Mouse (Mus musculus): ENCODE measurements at regions not wholly inside any gene's neighbourhood (a gene's known extent, or its start where the extent isn't known, plus 50 kb on each side); places are given as distances from the start of the nearest gene placed in this dataset.

DNA sequence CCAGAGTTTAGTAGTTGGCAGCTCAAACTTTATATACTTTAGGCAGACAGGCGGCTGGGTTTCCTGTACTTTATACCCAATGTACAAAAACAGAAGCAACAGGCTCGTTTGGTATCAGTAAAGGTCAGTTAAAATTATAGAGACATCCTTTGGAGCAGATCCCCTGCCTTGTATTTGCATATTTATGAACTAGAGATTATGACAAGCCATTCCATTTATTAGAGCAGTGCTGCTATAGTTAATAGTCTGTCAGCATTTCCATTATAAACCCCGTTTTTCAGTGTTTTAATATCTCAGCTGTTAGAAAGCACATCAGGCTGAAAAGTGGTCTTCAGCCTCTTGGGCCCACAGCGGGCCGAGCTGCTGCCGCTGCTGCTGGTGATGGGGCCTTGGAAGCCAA is 96.7 kb downstream of the Lmo4 start:
- TF ChIP-seq POLR2AphosphoS2 (IDR thresholded peaks at IDR 0.05; ENCODE audit: low read length) (no peak), KAT2A (conservative IDR thresholded peaks at IDR 0.05; ENCODE audit: low read depth, low read length) (no peak), CTCF (IDR thresholded peaks at IDR 0.05 in 2 of 3, conservative IDR thresholded peaks at IDR 0.05 in 1 of 3; ENCODE audit: control insufficient read depth in 1 of 3, insufficient read depth in 1 of 3, low read depth in 2 of 3, low read length in 3 of 3, poor library complexity in 1 of 3, severe bottlenecking in 1 of 3) (no peak), MEF2A (IDR thresholded peaks at IDR 0.05; ENCODE audit: extremely low read depth, insufficient replicate concordance, low read depth, low read length, poor library complexity, severe bottlenecking) (no peak), HCFC1 (IDR thresholded peaks at IDR 0.05; ENCODE audit: low read depth, low read length) (no peak), GABPA (IDR thresholded peaks at IDR 0.05; ENCODE audit: low read depth, low read length) (no peak), CHD1 (IDR thresholded peaks at IDR 0.05; ENCODE audit: low read depth, low read length) (no peak), GATA1 (IDR thresholded peaks at IDR 0.05; ENCODE audit: low read depth, low read length) (no peak)
- Histone ChIP-seq H3K9me3 (replicated peaks; ENCODE audit: insufficient read depth, low read length) (no peaks in the 10 kb centered on the region), H3K4me3 (ENCODE audit: control insufficient read depth in 1 of 2, insufficient read depth in 1 of 2, low read depth in 2 of 2, low read length in 2 of 2) (no peak overlapping the region), H3K36me3 (ENCODE audit: control insufficient read depth in 1 of 2, insufficient read depth in 2 of 2, low read length in 2 of 2) (no peaks in the 10 kb centered on the region), H3K9ac (ENCODE audit: control insufficient read depth, low read depth, low read length, poor library complexity, severe bottlenecking) (no peak overlapping the region), H3K79me2 (ENCODE audit: control insufficient read depth, insufficient read depth, low read length, poor library complexity) (no peaks in the 10 kb centered on the region), H3K4me1 (ENCODE audit: control insufficient read depth in 1 of 2, insufficient read depth in 2 of 2, low read length in 2 of 2) (no peaks in the 10 kb centered on the region), H3K27ac (ENCODE audit: control insufficient read depth, low read depth, low read length) (no peak overlapping the region), H3K27me3 (ENCODE audit: control insufficient read depth in 1 of 2, insufficient read depth in 2 of 2, low read length in 2 of 2) (no peaks in the 10 kb centered on the region; a peak in 1 of 4 replicates)
- no peak for DNase-seq (ENCODE audit: low read depth, low spot score)

DNA sequence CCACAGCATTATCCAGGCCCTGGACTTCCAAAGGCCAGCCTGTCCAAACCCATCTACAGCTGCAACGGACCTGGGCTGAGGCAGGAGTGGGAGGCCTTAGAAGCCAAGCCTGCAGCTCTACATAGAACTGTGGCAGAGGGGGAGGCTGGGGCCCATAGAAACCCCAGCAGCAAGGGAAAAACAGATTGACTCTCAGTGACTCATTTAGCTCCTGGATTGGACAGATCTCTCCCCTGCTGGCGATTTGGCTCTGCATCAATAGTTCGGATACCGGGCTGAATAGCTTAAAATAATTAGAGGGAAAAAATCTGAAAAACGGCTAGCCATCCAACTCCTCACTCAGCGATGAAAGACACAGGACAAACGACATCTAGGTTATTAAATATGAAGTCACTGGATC is 97.4 kb downstream of the Lmo4 start:
- no peaks in the 10 kb centered on the region; a peak in 1 of 4 replicates for H3K27me3 ChIP-seq (ENCODE audit: control insufficient read depth in 1 of 2, insufficient read depth in 2 of 2, low read length in 2 of 2)
- no peak overlapping the region for H3K9ac ChIP-seq (ENCODE audit: control insufficient read depth, low read depth, low read length, poor library complexity, severe bottlenecking)
- no peak for DNase-seq (ENCODE audit: low read depth, low spot score)
- no peaks in the 10 kb centered on the region for H3K4me1 ChIP-seq (ENCODE audit: control insufficient read depth in 1 of 2, insufficient read depth in 2 of 2, low read length in 2 of 2)
- TF ChIP-seq RAD21 (IDR thresholded peaks at IDR 0.05; ENCODE audit: low read depth, low read length), result no peak
- TF ChIP-seq CTCF (IDR thresholded peaks at IDR 0.05 in 2 of 3, conservative IDR thresholded peaks at IDR 0.05 in 1 of 3; ENCODE audit: control insufficient read depth in 1 of 3, insufficient read depth in 1 of 3, low read depth in 2 of 3, low read length in 3 of 3, poor library complexity in 1 of 3, severe bottlenecking in 1 of 3), result no peak
- TF ChIP-seq MEF2A (IDR thresholded peaks at IDR 0.05; ENCODE audit: extremely low read depth, insufficient replicate concordance, low read depth, low read length, poor library complexity, severe bottlenecking), result no peak
- TF ChIP-seq MXI1 (IDR thresholded peaks at IDR 0.05; ENCODE audit: low read depth, low read length), result no peak
- TF ChIP-seq ZKSCAN1 (IDR thresholded peaks at IDR 0.05; ENCODE audit: low read depth, low read length), result no peak
- no peak for TF ChIP-seq GATA1 (IDR thresholded peaks at IDR 0.05; ENCODE audit: low read depth, low read length)
- no peak for TF ChIP-seq RCOR1 (IDR thresholded peaks at IDR 0.05; ENCODE audit: low read depth, low read length)
- H3K4me3 ChIP-seq (ENCODE audit: control insufficient read depth in 1 of 2, insufficient read depth in 1 of 2, low read depth in 2 of 2, low read length in 2 of 2), result no peak overlapping the region
- no peaks in the 10 kb centered on the region for H3K79me2 ChIP-seq (ENCODE audit: control insufficient read depth, insufficient read depth, low read length, poor library complexity)
- H3K9me3 ChIP-seq (replicated peaks; ENCODE audit: insufficient read depth, low read length), result no peaks in the 10 kb centered on the region
- H3K27ac ChIP-seq (ENCODE audit: control insufficient read depth, low read depth, low read length), result no peak overlapping the region
- H3K36me3 ChIP-seq (ENCODE audit: control insufficient read depth in 1 of 2, insufficient read depth in 2 of 2, low read length in 2 of 2), result no peaks in the 10 kb centered on the region

DNA sequence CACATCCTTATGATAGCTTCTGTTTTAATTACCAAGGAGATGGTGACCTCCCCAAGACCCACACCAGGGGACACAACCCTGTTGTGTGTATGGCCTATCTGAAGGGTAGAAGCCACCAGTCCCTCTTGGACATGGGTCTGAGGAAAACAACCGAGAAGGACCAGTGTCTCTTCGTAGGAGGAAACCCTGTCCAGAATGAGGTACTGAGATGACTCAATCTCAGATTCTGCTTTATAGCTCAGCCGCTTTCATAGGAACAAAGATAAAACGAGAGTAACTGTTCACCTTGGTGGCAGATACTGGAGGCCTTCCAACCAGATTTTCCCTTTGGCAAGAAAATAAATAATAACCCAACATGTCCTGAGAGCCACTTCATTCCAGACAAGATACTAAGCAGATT is 100.7 kb downstream of the Lmo4 start:
- no peaks in the 10 kb centered on the region for H3K36me3 ChIP-seq (ENCODE audit: control insufficient read depth in 1 of 2, insufficient read depth in 2 of 2, low read length in 2 of 2)
- H3K9me3 ChIP-seq (replicated peaks; ENCODE audit: insufficient read depth, low read length), result no peaks in the 10 kb centered on the region
- no peak overlapping the region for H3K4me3 ChIP-seq (ENCODE audit: control insufficient read depth in 1 of 2, insufficient read depth in 1 of 2, low read depth in 2 of 2, low read length in 2 of 2)
- no peaks in the 10 kb centered on the region; a peak in 1 of 4 replicates for H3K27me3 ChIP-seq (ENCODE audit: control insufficient read depth in 1 of 2, insufficient read depth in 2 of 2, low read length in 2 of 2)
- H3K4me1 ChIP-seq (ENCODE audit: control insufficient read depth in 1 of 2, insufficient read depth in 2 of 2, low read length in 2 of 2), result no peaks in the 10 kb centered on the region
- no peak overlapping the region for H3K27ac ChIP-seq (ENCODE audit: control insufficient read depth, low read depth, low read length)
- no peak for DNase-seq (ENCODE audit: low read depth, low spot score)
- H3K79me2 ChIP-seq (ENCODE audit: control insufficient read depth, insufficient read depth, low read length, poor library complexity), result no peaks in the 10 kb centered on the region
- no peak overlapping the region for H3K9ac ChIP-seq (ENCODE audit: control insufficient read depth, low read depth, low read length, poor library complexity, severe bottlenecking)
- TF ChIP-seq ZC3H11A (IDR thresholded peaks at IDR 0.05; ENCODE audit: low read depth, low read length) (no peak), ELF1 (IDR thresholded peaks at IDR 0.05; ENCODE audit: low read depth, low read length) (no peak), MYC (IDR thresholded peaks at IDR 0.05; ENCODE audit: low read depth, low read length) (no peak), MEF2A (IDR thresholded peaks at IDR 0.05; ENCODE audit: extremely low read depth, insufficient replicate concordance, low read depth, low read length, poor library complexity, severe bottlenecking) (no peak), MXI1 (IDR thresholded peaks at IDR 0.05; ENCODE audit: low read depth, low read length) (no peak), NELFE (IDR thresholded peaks at IDR 0.05; ENCODE audit: low read depth, low read length) (no peak), RCOR1 (IDR thresholded peaks at IDR 0.05; ENCODE audit: low read depth, low read length) (no peak), EP300 (IDR thresholded peaks at IDR 0.05; ENCODE audit: low read depth in 1 of 2, low read length in 2 of 2) (no peak), POLR2A (IDR thresholded peaks at IDR 0.05; ENCODE audit: control insufficient read depth in 1 of 2, insufficient read depth in 1 of 2, low read depth in 1 of 2, low read length in 2 of 2, poor library complexity in 1 of 2) (no peak), GATA1 (IDR thresholded peaks at IDR 0.05; ENCODE audit: low read depth, low read length) (no peak), UBTF (IDR thresholded peaks at IDR 0.05; ENCODE audit: borderline replicate concordance, insufficient read depth, low read depth, low read length) (no peak), CHD2 (IDR thresholded peaks at IDR 0.05; ENCODE audit: low read length) (no peak), NRF1 (IDR thresholded peaks at IDR 0.05; ENCODE audit: insufficient read depth, low read depth, low read length, poor library complexity, severe bottlenecking) (no peak), ZNF384 (IDR thresholded peaks at IDR 0.05; ENCODE audit: low read depth, low read length) (no peak), CTCF (IDR thresholded peaks at IDR 0.05 in 2 of 3, conservative IDR thresholded peaks at IDR 0.05 in 1 of 3; ENCODE audit: control insufficient read depth in 1 of 3, insufficient read depth in 1 of 3, low read depth in 2 of 3, low read length in 3 of 3, poor library complexity in 1 of 3, severe bottlenecking in 1 of 3) (no peak)
